Mouse (Mus musculus) MEL (cell line): Measurements from ENCODE around the gene Tsc22d1.

Experiments
- CTCF ChIP-seq, 3 experiments: IDR thresholded peaks in 2 of 3; conservative IDR thresholded peaks in 1 of 3; 2 replicates each; pipeline ENCODE4 v1.5.1; 2011 to 2012; ENCODE audit warnings: low read length in 3 of 3, low read depth in 2 of 3, mild to moderate bottlenecking in 2 of 3, improper control_type of control experiment in 1 of 3, inconsistent platforms in 1 of 3, mixed read lengths in 1 of 3, moderate library complexity in 1 of 3; ENCODE audit not compliant: control insufficient read depth in 1 of 3, insufficient read depth in 1 of 3, poor library complexity in 1 of 3, severe bottlenecking in 1 of 3
- EP300 ChIP-seq, 2 experiments: IDR thresholded peaks; 2 replicates each; pipeline ENCODE4 v1.6.1; 2011; ENCODE audit warnings: improper control_type of control experiment in 2 of 2, low read length in 2 of 2, low read depth in 1 of 2, mild to moderate bottlenecking in 1 of 2
- KAT2A ChIP-seq: conservative IDR thresholded peaks from 2 replicates; pipeline ENCODE4 v1.6.1; 2012; ENCODE audit warnings: low read depth, low read length, improper control_type of control experiment, inconsistent platforms
- POLR2A ChIP-seq, 2 experiments: IDR thresholded peaks; 2 replicates each; pipeline ENCODE4 v1.6.1; 2011 to 2012; ENCODE audit warnings: low read length in 2 of 2, mild to moderate bottlenecking in 2 of 2, control low read depth in 1 of 2, improper control_type of control experiment in 1 of 2, low read depth in 1 of 2, moderate library complexity in 1 of 2; ENCODE audit not compliant: control insufficient read depth in 1 of 2, insufficient read depth in 1 of 2, poor library complexity in 1 of 2
- POLR2AphosphoS2 ChIP-seq: IDR thresholded peaks from 2 replicates; pipeline ENCODE4 v1.6.1; 2011; ENCODE audit warnings: low read length, improper control_type of control experiment
- USF1 ChIP-seq: IDR thresholded peaks from 2 replicates; pipeline ENCODE4 v1.6.1; 2014; ENCODE audit warnings: low read depth, mild to moderate bottlenecking, inconsistent platforms, low read length, improper control_type of control experiment, moderate library complexity
- USF2 ChIP-seq, 2 experiments: IDR thresholded peaks; 2 replicates each; pipeline ENCODE4 v1.6.1; 2011 to 2012; ENCODE audit warnings: improper control_type of control experiment in 2 of 2, low read length in 2 of 2, borderline replicate concordance in 1 of 2, inconsistent platforms in 1 of 2, low read depth in 1 of 2, mild to moderate bottlenecking in 1 of 2; ENCODE audit not compliant: insufficient read depth in 1 of 2
- ZKSCAN1 ChIP-seq: IDR thresholded peaks from 2 replicates; pipeline ENCODE4 v1.6.1; 2012; ENCODE audit warnings: low read depth, mild to moderate bottlenecking, inconsistent platforms, low read length, improper control_type of control experiment, moderate library complexity

DNA sequence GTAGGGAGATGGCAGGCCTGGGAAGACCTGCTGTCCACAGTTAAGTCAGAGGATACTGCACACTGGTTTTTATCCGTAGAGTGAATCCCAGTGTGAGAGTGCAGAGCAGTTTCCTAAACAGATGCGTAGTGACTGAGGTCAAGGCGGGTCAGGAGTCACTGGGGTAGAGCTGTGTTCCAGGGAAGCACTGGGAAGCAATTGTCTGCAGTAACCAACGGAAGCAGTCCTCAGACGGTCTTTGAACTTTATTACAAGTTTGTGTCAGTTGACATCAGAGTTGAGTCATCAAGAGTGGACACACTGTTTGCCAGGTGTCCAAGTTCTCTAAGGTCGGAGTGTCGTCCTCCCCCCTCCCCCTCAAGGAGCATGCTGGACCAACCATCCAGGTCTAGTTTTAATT is 6.0 kb downstream of the Tsc22d1 start:
- no peak for TF ChIP-seq POLR2A (IDR thresholded peaks at IDR 0.05; ENCODE audit: control insufficient read depth in 1 of 2, insufficient read depth in 1 of 2, low read depth in 1 of 2, low read length in 2 of 2, poor library complexity in 1 of 2)
- no peak for TF ChIP-seq POLR2AphosphoS2
- TF ChIP-seq USF2 (IDR thresholded peaks at IDR 0.05; ENCODE audit: borderline replicate concordance in 1 of 2, insufficient read depth in 1 of 2, low read depth in 1 of 2, low read length in 2 of 2) = no peak
- no peak for TF ChIP-seq EP300 (IDR thresholded peaks at IDR 0.05; ENCODE audit: low read depth in 1 of 2, low read length in 2 of 2)
- no peak for TF ChIP-seq CTCF (IDR thresholded peaks at IDR 0.05 in 2 of 3, conservative IDR thresholded peaks at IDR 0.05 in 1 of 3; ENCODE audit: control insufficient read depth in 1 of 3, insufficient read depth in 1 of 3, low read depth in 2 of 3, low read length in 3 of 3, poor library complexity in 1 of 3, severe bottlenecking in 1 of 3)
- no peak for TF ChIP-seq USF1
- TF ChIP-seq ZKSCAN1 = no peak
- no peak for TF ChIP-seq KAT2A
